Mouse (Mus musculus) ES-Bruce4 (cell line): ENCODE data around the gene Zbtb48.

Source experiments
- CTCF ChIP-seq: IDR thresholded peaks from one replicate; pipeline ENCODE4 v1.8.1; 2011; ENCODE audit warnings: low read depth, low read length
- EP300 ChIP-seq: IDR thresholded peaks from 2 replicates; pipeline ENCODE4 v1.6.1; 2011; ENCODE audit warnings: low read depth, low read length; ENCODE audit not compliant: insufficient read depth
- POLR2A ChIP-seq: IDR thresholded peaks from one replicate; pipeline ENCODE4 v1.8.1; 2011; ENCODE audit warnings: low read length; ENCODE audit not compliant: insufficient read depth

DNA sequence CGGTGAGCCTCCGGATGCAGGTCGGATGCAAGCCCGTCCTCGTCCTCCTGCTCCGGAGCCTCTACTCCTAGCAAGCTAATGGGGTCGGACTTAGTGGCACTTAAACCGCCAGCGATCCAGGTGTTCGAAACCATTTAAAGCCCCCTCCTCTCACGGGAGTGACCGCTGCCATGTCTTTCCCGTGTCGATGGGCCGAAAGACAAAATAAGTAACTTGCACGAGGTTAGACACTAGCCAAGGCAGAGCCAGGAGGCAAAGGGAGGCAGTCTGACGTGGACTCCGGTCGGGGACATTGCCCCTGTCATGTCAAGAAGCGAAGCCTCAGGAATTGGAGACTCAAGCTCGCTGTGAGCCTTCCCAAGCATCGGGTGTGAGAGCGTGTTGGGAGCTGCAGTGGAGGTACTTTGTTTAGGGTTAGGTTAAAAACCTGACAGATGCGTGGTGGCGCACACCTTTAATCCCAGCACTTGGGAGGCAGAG is 12.4 kb upstream of the Zbtb48 start:
- no peak for TF ChIP-seq POLR2A
- TF ChIP-seq CTCF = no peak
- TF ChIP-seq EP300 = no peak
